Mouse (Mus musculus) left cerebral cortex, adult 6 months (tissue): ENCODE results near the gene Xylt2. TPM values are rescaled to one million over a fixed set of nuclear protein-coding genes. Genes with fewer than 3 reads are reported as not detected.

Source experiments
- long read RNA-seq, 2 experiments: library from polyadenylated mRNA; unstranded; transcript quantifications; one replicate each; pipeline ENCODE4 v2.0.0; 2019 to 2020
- polyA plus RNA-seq: library from polyadenylated mRNA; unstranded; fragments of <200 nt; fragmentation: Nextera tagmentation; gene quantifications from 2 replicates; pipeline ENCODE4 v1.2.3, GENCODE M21; 2021

Xylt2 gene
- 9.1 and 12.1 TPM in 2 replicates for polyA plus RNA-seq
- long read RNA-seq, experiment 1, transcript Xylt2-201 (11 exons, 3,442 nt): major isoform, 55 of 82 reads
- long read RNA-seq, experiment 1, partial matches to known transcripts: 14 of 82 reads
- long read RNA-seq, experiment 1, other reads (novel, unspliced or antisense): 13 of 82 reads
- long read RNA-seq, experiment 2, partial matches to known transcripts: 4 of 6 reads
- long read RNA-seq, experiment 2, other reads (novel, unspliced or antisense): 0 of 6 reads

GRCm38 (mm10) chr11:94676754-94677606, at the start of gene Xylt2:
Gene Xylt2 (minus strand): TSS chr11:94677515.

GRCm38 (mm10) chr11:94704472-94704871, 27.2 kb upstream of the Xylt2 start, which contains the start of gene Gm11541:
Gene Gm11541 (minus strand): TSS chr11:94704499.

GRCm38 (mm10) chr11:94653663-94654436, 23.5 kb downstream of the Xylt2 start, which contains the start of the genes Mrpl27 and Eme1:
Gene Mrpl27 (plus strand): TSS chr11:94653767.
Gene Eme1 (minus strand): TSS chr11:94653964.

GRCm38 (mm10) chr11:94629199-94629883, 48.0 kb downstream of the Xylt2 start, which contains the start of gene Lrrc59:
Gene Lrrc59 (plus strand): TSS chr11:94629767.

Other genes starting within 250 kb of the Xylt2 start
- 6.8 and 7.1 TPM in 2 replicates for gene Cacna1g, start 203.3 kb downstream of the Xylt2 start, polyA plus RNA-seq
- 0.16 and 0.25 TPM in 2 replicates for gene Spata20, start 191.3 kb downstream of the Xylt2 start, polyA plus RNA-seq
- gene Epn3, start 177.5 kb downstream of the Xylt2 start, polyA plus RNA-seq: 0.50 and 0.56 TPM in 2 replicates
- 0.97 and 0.98 TPM in 2 replicates for gene Mycbpap, start 155.8 kb downstream of the Xylt2 start, polyA plus RNA-seq
- 4.5 and 5.5 TPM in 2 replicates for gene Rsad1, start 128.3 kb downstream of the Xylt2 start, polyA plus RNA-seq
- gene Chad, start 112.5 kb downstream of the Xylt2 start, polyA plus RNA-seq: not detected in 2 replicates
- 3.9 and 8.6 TPM in 2 replicates for gene Acsf2, start 75.6 kb downstream of the Xylt2 start, polyA plus RNA-seq
- gene Lrrc59, start 47.7 kb downstream of the Xylt2 start, polyA plus RNA-seq: 25.2 and 77.8 TPM in 2 replicates
- gene Mrpl27, start 23.7 kb downstream of the Xylt2 start, polyA plus RNA-seq: 139 and 181 TPM in 2 replicates
- gene Eme1, start 23.6 kb downstream of the Xylt2 start, polyA plus RNA-seq: 0.11 and 0.16 TPM in 2 replicates
- gene Gm11541, start 27.0 kb upstream of the Xylt2 start, polyA plus RNA-seq: not detected in 2 replicates
- gene Cdc34b, start 64.3 kb upstream of the Xylt2 start, polyA plus RNA-seq: not detected in 2 replicates
- not detected in 2 replicates for gene Tmem92, start 105.2 kb upstream of the Xylt2 start, polyA plus RNA-seq